ENCODE assay signal across 10 mouse cellular contexts in genomic region chr9:96398165-96398564, GRCm38 (mm10). TPM values are rescaled to one million over a fixed set of nuclear protein-coding genes. Genes with fewer than 3 reads are reported as not detected.
A peak's percentile ranks its signal among the peaks of the same experiment; 100 is the strongest.
DNase-seq lines count a peak whose midpoint lies in the region; ATAC-seq and TF ChIP-seq lines count a peak whose summit lies in the region.
"Had no signal": no experiment of that assay in that cellular context is flagged by ENCODE, and none has a peak within 500 bp of the region (broad histone marks: within the 10 kb centered on the region; RNA-seq: fewer than 3 reads in every experiment).

No protein-coding gene starts in this region.

- no peaks in the 10 kb centered on the region for H3K27me3 ChIP-seq in intestine, postnatal 0 days (replicated peaks; ENCODE audit: control insufficient read depth, insufficient read depth, low read length)
- H3K27me3 ChIP-seq in intestine, embryonic 16.5 days (replicated peaks; ENCODE audit: control insufficient read depth, insufficient read depth, low read length): no peaks in the 10 kb centered on the region
- H3K27me3 ChIP-seq in forebrain, postnatal 0 days (ENCODE audit: insufficient read depth, low read length): no peaks in the 10 kb centered on the region

- DNase-seq in testis, postnatal 10 days (ENCODE audit: low spot score): peak; percentile 58
- no peak for DNase-seq in testis, postnatal 14 days (ENCODE audit: low spot score)
- no peak for DNase-seq in forebrain, postnatal 0 days
- no peak for DNase-seq in layer of hippocampus, postnatal 14 days (ENCODE audit: low spot score in 2 of 2)
- DNase-seq in layer of hippocampus, adult 18-20 months (ENCODE audit: low spot score in 2 of 2): no peak
- DNase-seq: cerebellum, postnatal 36 days; layer of hippocampus, adult 9-11 months had no signal

- ATAC-seq in intestine, postnatal 0 days: no peak
- ATAC-seq in intestine, embryonic 16.5 days: no peak
- ATAC-seq in forebrain, postnatal 0 days: peak; percentile 76
- ATAC-seq in cerebellum, adult (ENCODE audit: insufficient number of reproducible peaks, low FRiP score, low TSS enrichment): no peak

- no peak overlapping the region for H3K4me3 ChIP-seq in intestine, postnatal 0 days (ENCODE audit: low read depth, low read length)
- no peak overlapping the region for H3K4me3 ChIP-seq in intestine, embryonic 16.5 days (ENCODE audit: low read length)
- H3K4me3 ChIP-seq in forebrain, postnatal 0 days (ENCODE audit: low read depth, low read length): no peak overlapping the region

- H3K27ac ChIP-seq in intestine, postnatal 0 days (ENCODE audit: low read depth, low read length): peak overlapping the region; percentile 31; the same call in 1 of the 2 replicates
- no peak overlapping the region for H3K27ac ChIP-seq in intestine, embryonic 16.5 days (ENCODE audit: low read length)
- no peak overlapping the region for H3K27ac ChIP-seq in forebrain, postnatal 0 days (ENCODE audit: low read depth, low read length)

- no peak overlapping the region for H3K4me2 ChIP-seq in intestine, postnatal 0 days (replicated peaks; ENCODE audit: low read depth)
- no peak overlapping the region for H3K4me2 ChIP-seq in intestine, embryonic 16.5 days (ENCODE audit: low read depth, low read length)
- H3K4me2 ChIP-seq in forebrain, postnatal 0 days (ENCODE audit: low read depth): no peak overlapping the region

- no peaks in the 10 kb centered on the region for H3K9me3 ChIP-seq in intestine, postnatal 0 days (ENCODE audit: control insufficient read depth)
- H3K9me3 ChIP-seq in intestine, embryonic 16.5 days (ENCODE audit: control insufficient read depth, low read length): no peaks in the 10 kb centered on the region
- H3K9me3 ChIP-seq in forebrain, postnatal 0 days (ENCODE audit: low read length): no peaks in the 10 kb centered on the region

- TF ChIP-seq CTCF in intestine, postnatal 0 days (IDR thresholded peaks at IDR 0.05; ENCODE audit: low read depth): no peak
- TF ChIP-seq CTCF in forebrain, postnatal 0 days (IDR thresholded peaks at IDR 0.05; ENCODE audit: low read depth): no peak

- no peak overlapping the region for H3K9ac ChIP-seq in intestine, postnatal 0 days (ENCODE audit: low read depth, low read length)
- H3K9ac ChIP-seq in intestine, embryonic 16.5 days (ENCODE audit: low read depth, low read length): no peak overlapping the region
- H3K9ac ChIP-seq in forebrain, postnatal 0 days: no peak overlapping the region

- no peaks in the 10 kb centered on the region for H3K4me1 ChIP-seq in intestine, postnatal 0 days (replicated peaks; ENCODE audit: control insufficient read depth, insufficient read depth, low read length)
- peaks cover 5% of the 10 kb centered on the region; the same call in 1 of the 2 replicates for H3K4me1 ChIP-seq in intestine, embryonic 16.5 days (ENCODE audit: control insufficient read depth, insufficient read depth, low read length)
- H3K4me1 ChIP-seq in forebrain, postnatal 0 days (ENCODE audit: insufficient read depth): no peaks in the 10 kb centered on the region

- no peaks in the 10 kb centered on the region for H3K36me3 ChIP-seq in intestine, postnatal 0 days (ENCODE audit: control insufficient read depth, insufficient read depth)
- H3K36me3 ChIP-seq in intestine, embryonic 16.5 days (ENCODE audit: control insufficient read depth, insufficient read depth, low read length): no peaks in the 10 kb centered on the region
- H3K36me3 ChIP-seq in forebrain, postnatal 0 days (ENCODE audit: insufficient read depth): no peaks in the 10 kb centered on the region

- WGBS in intestine, postnatal 0 days: 66% methylated on average over 8 of the region's 8 CpGs
- WGBS in intestine, embryonic 16.5 days: 54% methylated on average over 8 of the region's 8 CpGs
- 17% methylated on average over 8 of the region's 8 CpGs for WGBS in forebrain, postnatal 0 days

RNA-seq across cellular contexts. Expression of gene Atp1b3, which starts 33.9 kb away (rescaled TPM):
- polyA plus RNA-seq in intestine, postnatal 0 days (2015; fragmentation: Nextera tagmentation; extraction: Ambion mirVana): 89.3 and 91.4 TPM in 2 replicates
- 121 and 129 TPM in 2 replicates for polyA plus RNA-seq in intestine, embryonic 16.5 days (2015; fragmentation: Nextera tagmentation; extraction: Ambion mirVana)
- 80.7 and 85.4 TPM in 2 replicates for total RNA-seq in forebrain, postnatal 0 days (2014; rRNA removed)
- 130 and 167 TPM in 2 replicates for polyA plus RNA-seq in forebrain, postnatal 0 days (2015; fragmentation: Nextera tagmentation; extraction: Ambion mirVana)
- 10 to 100 TPM; 85.4 to 85.6 TPM for total RNA-seq in layer of hippocampus, postnatal 14 days (2021)
- total RNA-seq in layer of hippocampus, adult 18-20 months (2021): 10 to 100 TPM; 82.1 to 83.8 TPM
